Mouse (Mus musculus) CH12.LX (cell line): ENCODE measurements around the gene Myo1d. TPM values are rescaled to one million over a fixed set of nuclear protein-coding genes. Genes with fewer than 3 reads are reported as not detected.

Source experiments
- DNase-seq: peaks from one replicate; pipeline ENCODE4 v3.0.0-alpha.2; 2013; ENCODE audit errors: extremely low read depth
- H3K27ac ChIP-seq: 2 replicates; pipeline ENCODE4 v1.5.1; 2012; ENCODE audit warnings: low read depth, mild to moderate bottlenecking, control low read depth, moderate library complexity; ENCODE audit not compliant: insufficient read depth
- H3K27me3 ChIP-seq: replicated peaks from 2 replicates; pipeline ENCODE3; 2012; ENCODE audit warnings: inconsistent platforms
- H3K36me3 ChIP-seq, 2 experiments: replicated peaks in 1 of 2; 2 replicates each; pipeline versions ENCODE3 to v1.6.1; 2012; ENCODE audit warnings: inconsistent platforms in 1 of 2, low read length in 1 of 2, mild to moderate bottlenecking in 1 of 2, mixed read lengths in 1 of 2, moderate library complexity in 1 of 2; ENCODE audit not compliant: control insufficient read depth in 1 of 2, insufficient read depth in 1 of 2
- H3K4me1 ChIP-seq, 2 experiments: 2 replicates each; pipeline ENCODE4 v1.6.1; 2012; ENCODE audit warnings: inconsistent platforms in 1 of 2, moderate library complexity in 1 of 2; ENCODE audit not compliant: insufficient read depth in 2 of 2, control insufficient read depth in 1 of 2
- H3K4me2 ChIP-seq: 2 replicates; pipeline ENCODE4 v1.6.1; 2012; ENCODE audit warnings: low read depth, mild to moderate bottlenecking, control low read depth; ENCODE audit not compliant: poor library complexity, insufficient read depth, severe bottlenecking
- H3K4me3 ChIP-seq, 3 experiments: fragments of 150-350 bp in 1 of 3; sonication (generic) in 1 of 3; replicated peaks in 1 of 3; 2 replicates each; pipeline versions ENCODE3 to v1.5.1; 2011 to 2012; ENCODE audit warnings: low read depth in 2 of 3, low read length in 2 of 3, mild to moderate bottlenecking in 2 of 3, moderate library complexity in 2 of 3, control low read depth in 1 of 3, improper control_type of control experiment in 1 of 3, inconsistent platforms in 1 of 3, mixed read lengths in 1 of 3; ENCODE audit not compliant: poor library complexity in 1 of 3
- H3K79me2 ChIP-seq: replicated peaks from 2 replicates; pipeline ENCODE4 v1.6.1; 2012; ENCODE audit warnings: mild to moderate bottlenecking, moderate library complexity; ENCODE audit not compliant: control insufficient read depth, poor library complexity, insufficient read depth, severe bottlenecking; ENCODE audit errors: extremely low read depth
- H3K9ac ChIP-seq: 2 replicates; pipeline ENCODE4 v1.6.1; 2012; ENCODE audit warnings: low read depth, mild to moderate bottlenecking, control low read depth, moderate library complexity; ENCODE audit not compliant: insufficient read depth
- H3K9me3 ChIP-seq: replicated peaks from 2 replicates; pipeline ENCODE3; 2012; ENCODE audit warnings: low read length, inconsistent platforms, mixed read lengths
- BHLHE40 ChIP-seq: IDR thresholded peaks from 2 replicates; pipeline ENCODE4 v1.6.1; 2011; ENCODE audit warnings: mild to moderate bottlenecking, low read depth, low read length, improper control_type of control experiment
- CTCF ChIP-seq, 2 experiments: IDR thresholded peaks in 1 of 2; conservative IDR thresholded peaks in 1 of 2; 2 replicates each; pipeline ENCODE4 v1.5.1; 2011 to 2012; ENCODE audit warnings: low read depth in 2 of 2, low read length in 2 of 2, improper control_type of control experiment in 1 of 2, inconsistent platforms in 1 of 2, mild to moderate bottlenecking in 1 of 2, moderate library complexity in 1 of 2
- E2F4 ChIP-seq: IDR thresholded peaks from 2 replicates; pipeline ENCODE4 v1.6.1; 2011; ENCODE audit warnings: low read depth, low read length, improper control_type of control experiment; ENCODE audit not compliant: insufficient replicate concordance
- EP300 ChIP-seq: IDR thresholded peaks from 2 replicates; pipeline ENCODE4 v1.6.1; 2011; ENCODE audit warnings: low read length, improper control_type of control experiment
- ETS1 ChIP-seq: conservative IDR thresholded peaks from 2 replicates; pipeline ENCODE4 v1.6.1; 2012; ENCODE audit warnings: low read depth, mild to moderate bottlenecking, inconsistent platforms, low read length, improper control_type of control experiment, moderate library complexity
- GABPA ChIP-seq: IDR thresholded peaks from 2 replicates; pipeline ENCODE4 v1.6.1; 2012; ENCODE audit warnings: low read depth, low read length, improper control_type of control experiment, inconsistent platforms; ENCODE audit not compliant: insufficient replicate concordance
- HCFC1 ChIP-seq: IDR thresholded peaks from 2 replicates; pipeline ENCODE4 v1.6.1; 2012; ENCODE audit warnings: low read depth, mild to moderate bottlenecking, inconsistent platforms, low read length, improper control_type of control experiment
- IRF4 ChIP-seq: IDR thresholded peaks from 2 replicates; pipeline ENCODE4 v1.6.1; 2014; ENCODE audit warnings: low read depth, mild to moderate bottlenecking, inconsistent platforms, low read length, improper control_type of control experiment
- KAT2A ChIP-seq: IDR thresholded peaks from 2 replicates; pipeline ENCODE4 v1.6.1; 2012; ENCODE audit warnings: low read length, improper control_type of control experiment, inconsistent platforms; ENCODE audit not compliant: insufficient replicate concordance
- MAX ChIP-seq: IDR thresholded peaks from 2 replicates; pipeline ENCODE4 v1.6.1; 2011; ENCODE audit warnings: low read length, improper control_type of control experiment
- MAZ ChIP-seq: IDR thresholded peaks from 2 replicates; pipeline ENCODE4 v1.6.1; 2012; ENCODE audit warnings: low read depth, mild to moderate bottlenecking, inconsistent platforms, low read length, improper control_type of control experiment, moderate library complexity
- MEF2A ChIP-seq: IDR thresholded peaks from 2 replicates; pipeline ENCODE4 v1.6.1; 2014; ENCODE audit warnings: low read depth, mild to moderate bottlenecking, inconsistent platforms, low read length, improper control_type of control experiment, borderline replicate concordance
- NRF1 ChIP-seq: IDR thresholded peaks from 2 replicates; pipeline ENCODE4 v1.6.1; 2014; ENCODE audit warnings: low read depth, mild to moderate bottlenecking, inconsistent platforms, low read length, improper control_type of control experiment, moderate library complexity
- POLR2AphosphoS2 ChIP-seq: IDR thresholded peaks from 2 replicates; pipeline ENCODE4 v1.6.1; 2011; ENCODE audit warnings: low read depth, low read length, improper control_type of control experiment
- RCOR1 ChIP-seq: conservative IDR thresholded peaks from 2 replicates; pipeline ENCODE4 v1.6.1; 2012; ENCODE audit warnings: low read depth, mild to moderate bottlenecking, inconsistent platforms, low read length, improper control_type of control experiment
- TBP ChIP-seq: conservative IDR thresholded peaks from 2 replicates; pipeline ENCODE4 v1.6.1; 2011; ENCODE audit warnings: low read depth, low read length, improper control_type of control experiment
- UBTF ChIP-seq: IDR thresholded peaks from 2 replicates; pipeline ENCODE4 v1.6.1; 2012; ENCODE audit warnings: low read depth, mild to moderate bottlenecking, inconsistent platforms, low read length, improper control_type of control experiment, moderate library complexity
- USF1 ChIP-seq: IDR thresholded peaks from 2 replicates; pipeline ENCODE4 v1.6.1; 2014; ENCODE audit warnings: low read depth, mild to moderate bottlenecking, inconsistent platforms, low read length, improper control_type of control experiment
- USF2 ChIP-seq: conservative IDR thresholded peaks from 2 replicates; pipeline ENCODE4 v1.6.1; 2011; ENCODE audit warnings: low read depth, low read length, improper control_type of control experiment
- ZC3H11A ChIP-seq: IDR thresholded peaks from 2 replicates; pipeline ENCODE4 v1.6.1; 2012; ENCODE audit warnings: low read depth, mild to moderate bottlenecking, inconsistent platforms, low read length, improper control_type of control experiment
- ZNF384 ChIP-seq: IDR thresholded peaks from 2 replicates; pipeline ENCODE4 v1.6.1; 2012; ENCODE audit warnings: low read depth, low read length, improper control_type of control experiment, inconsistent platforms
- dilution Hi-C: fragments of 300-500 bp; cut with MboI; formaldehyde crosslinking; loops from 2 replicates; pipeline ENCODE4 v1.14.3; 2020; ENCODE audit warnings: low sequenced_read_pairs; ENCODE audit not compliant: extremely low pct_unique_long_range_greater_than_20kb, extremely low pct_ligation_motif_present
- in situ Hi-C: fragments of 300-500 bp; cut with MboI; formaldehyde crosslinking; loops from 3 replicates; pipeline ENCODE4 v1.14.3; 2019; ENCODE audit warnings: low sequenced_read_pairs, low pct_ligation_motif_present, low pct_unique_long_range_greater_than_20kb, mixed read lengths
- polyA plus RNA-seq: library from polyadenylated mRNA; unstranded; fragments of >175 nt; gene quantifications from 2 replicates; pipeline ENCODE4 v1.2.1, GENCODE M21; 2012; ENCODE audit warnings: low read depth; ENCODE audit not compliant: insufficient read length
- total RNA-seq, 2 experiments: library from RNA; depleted of rRNA; stranded (reverse); fragments of 300-350 nt in 1 of 2; fragments of >200 nt in 1 of 2; gene quantifications; 2 replicates each; pipeline ENCODE4 v1.2.3; 2012 to 2014

Gene Myo1d
- total and polyA plus RNA-seq, 3 experiments, result 2.2 to 5.6 (median 2.9) TPM

GRCm38 (mm10) chr11:80815354-80815753 is 35.5 kb upstream of the Myo1d start:
- no peaks in the 10 kb centered on the region for H3K9me3 ChIP-seq
- DNase-seq, result no peak
- dilution Hi-C loops, result no loop called here
- no peak overlapping the region for H3K4me3 ChIP-seq
- TF ChIP-seq MEF2A (no peak), ZC3H11A (no peak), UBTF (no peak), IRF4 (no peak), CTCF (conservative IDR thresholded peaks at IDR 0.05 in 1 of 2, IDR thresholded peaks at IDR 0.05 in 1 of 2; ENCODE audit: low read depth in 2 of 2, low read length in 2 of 2) (no peak)
- TF ChIP-seq, all 38 proteins: peak for 0
- Histone ChIP-seq H3K27me3 (no peaks in the 10 kb centered on the region), H3K9ac (no peak overlapping the region), H3K4me1 (peaks cover 7 to 23% of the 10 kb centered on the region in 2 experiments), H3K79me2 (no peaks in the 10 kb centered on the region), H3K4me2 (no peak overlapping the region), H3K27ac (no peak overlapping the region), H3K36me3 (peaks cover 0 to 39% of the 10 kb centered on the region in 2 experiments)
- in situ Hi-C loops, result loop anchor here (25.0 kb wide), 2 partner anchors 353 to 528 kb away; no protein-coding TSS in a partner anchor

DNA sequence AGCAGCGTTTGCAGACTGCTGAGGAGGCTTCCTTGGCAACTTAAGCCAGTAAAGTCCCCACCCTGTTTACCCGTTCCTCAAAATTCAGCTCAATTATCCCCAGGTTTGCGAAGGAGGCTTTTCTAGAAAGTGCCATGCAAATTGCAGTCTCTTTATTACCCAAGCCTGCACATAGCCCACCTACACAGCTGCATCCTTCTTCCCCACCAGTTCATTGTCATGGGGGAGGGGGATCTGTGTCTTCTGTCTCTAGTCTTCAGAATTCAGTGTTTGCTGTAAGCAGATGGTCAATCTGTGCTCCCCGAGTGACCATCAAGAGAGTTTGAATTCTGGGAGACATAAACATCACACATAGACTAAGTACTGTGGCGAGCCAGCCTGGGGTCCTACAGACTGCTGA is 31.3 kb upstream of the Myo1d start:
- H3K9ac ChIP-seq, result peak overlapping the region; percentile 65; the same call in 1 of the 2 replicates
- H3K9me3 ChIP-seq, result no peaks in the 10 kb centered on the region
- H3K4me2 ChIP-seq, result peak overlapping the region; percentile 91
- TF ChIP-seq ZNF384 (no peak), KAT2A (no peak), E2F4 (no peak), RCOR1 (no peak), UBTF (no peak), USF1 (no peak), ZC3H11A (no peak), POLR2AphosphoS2 (no peak), HCFC1 (no peak), MAZ (no peak), ETS1 (no peak), TBP (no peak), MAX (no peak), BHLHE40 (no peak), USF2 (no peak), NRF1 (no peak), GABPA (no peak), EP300 (no peak)
- H3K4me3 ChIP-seq, result peak overlapping the region in 2 of 3 experiments; percentile 53 to 54
- peaks cover 17% of the 10 kb centered on the region for H3K27me3 ChIP-seq
- no peak overlapping the region for H3K27ac ChIP-seq
- peaks cover 10 to 31% of the 10 kb centered on the region in 2 experiments for H3K4me1 ChIP-seq
- dilution Hi-C loops, result no loop called here
- no peaks in the 10 kb centered on the region for H3K79me2 ChIP-seq
- DNase-seq, result peak; percentile 37
- in situ Hi-C loops, result loop anchor here (5.0 to 25.0 kb wide), 3 partner anchors 114 to 524 kb away; no protein-coding TSS in a partner anchor
- peaks cover 0 to 22% of the 10 kb centered on the region in 2 experiments for H3K36me3 ChIP-seq
